Mouse (Mus musculus) left cerebral cortex, adult 2 months (tissue): ENCODE results near the gene Ubc. TPM values are rescaled to one million over a fixed set of nuclear protein-coding genes. Genes with fewer than 3 reads are reported as not detected.

Experiments
- DNase-seq, 2 experiments: peaks; one replicate each; pipeline ENCODE4 v3.0.0; 2021 to 2022; ENCODE audit warnings: low spot score in 2 of 2, mixed read lengths in 1 of 2; ENCODE audit errors: extremely low spot score in 1 of 2
- H3K27ac ChIP-seq: fragments of 200-600 bp; 2 replicates; pipeline ENCODE4 v1.8.1; 2022
- H3K4me3 ChIP-seq: fragments of 200-600 bp; 2 replicates; pipeline ENCODE4 v1.8.1; 2022
- CTCF ChIP-seq: fragments of 200-600 bp; IDR thresholded peaks from 2 replicates; pipeline ENCODE4 v1.8.1; 2022; ENCODE audit warnings: antibody characterized with exemption, mild to moderate bottlenecking, moderate library complexity
- intact Hi-C: fragments of 180-260 bp; cut with DNase I; formaldehyde crosslinking; loops from one replicate; pipeline ENCODE4 v1.15.1; 2025
- total RNA-seq, 2 experiments: library from RNA; stranded (reverse); gene quantifications; 2 replicates each; pipeline ENCODE4 v1.2.3; 2021

The Ubc gene
- total RNA-seq, 2 experiments from 2014 or later: 846 to 851 TPM

- intact Hi-C loops: loop anchor here (5.0 kb wide), 1 partner anchor 43 kb away; no protein-coding TSS in a partner anchor
- Histone ChIP-seq H3K27ac (peak overlapping the region; percentile 82), H3K4me3 (peak overlapping the region; percentile 73)
- no peak for TF ChIP-seq CTCF
- DNase-seq: peak; percentile 36 to 61
These were observed 50.0 kb downstream of the Ubc start for GRCm38 (mm10) chr5:125339851-125340531.

GRCm38 (mm10) chr5:125339108-125339751 lies 50.8 kb downstream of the Ubc start:
- DNase-seq: peak in 1 of 2 experiments; percentile 20
- peak overlapping the region; percentile 55; the same call in 1 of the 2 replicates for H3K27ac ChIP-seq

DNA sequence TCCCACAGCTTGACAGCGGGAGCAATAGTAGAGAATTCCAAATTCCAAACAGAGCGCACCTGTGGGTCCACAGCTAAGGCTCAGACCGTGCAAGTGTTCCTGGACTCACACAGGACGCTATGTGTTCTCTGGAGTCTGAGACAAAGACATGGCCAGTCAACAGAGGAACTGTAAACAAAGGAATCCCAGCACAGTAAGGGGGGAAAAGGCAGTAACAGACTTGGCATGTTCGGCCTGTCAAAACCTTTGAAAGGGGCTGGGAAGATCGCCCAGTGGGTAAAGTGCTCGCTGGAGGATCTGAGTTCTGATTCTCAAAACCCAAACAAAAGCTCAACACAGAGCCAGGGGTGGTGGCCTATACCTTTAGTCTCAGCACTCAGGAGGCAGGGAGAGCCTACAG lies 52.5 kb downstream of the Ubc start:
- intact Hi-C loops: no loop called here
- Histone ChIP-seq H3K27ac (no peak overlapping the region), H3K4me3 (no peak overlapping the region)
- TF ChIP-seq CTCF: no peak
- DNase-seq: no peak

More at GRCm38 (mm10) chr5:125339108-125339751, 50.8 kb downstream of the Ubc start:
- intact Hi-C loops: no loop called here
- H3K4me3 ChIP-seq: peak overlapping the region; percentile 73
- no peak for TF ChIP-seq CTCF

- intact Hi-C loops: no loop called here
- TF ChIP-seq CTCF: no peak
- no peak for DNase-seq
- H3K27ac ChIP-seq: no peak overlapping the region
- no peak overlapping the region for H3K4me3 ChIP-seq
These were observed 53.0 kb downstream of the Ubc start for GRCm38 (mm10) chr5:125337012-125337411.

Other genes with a start within 250 kb of the Ubc start
- gene Ncor2, start 211.0 kb downstream of the Ubc start, total RNA-seq: 100 to 1,000 TPM; 228 to 270 TPM
- 10 to 100 TPM; 24.4 to 29.6 TPM for gene Scarb1, start 49.1 kb downstream of the Ubc start, total RNA-seq
- under 1 TPM; 0.28 to 0.48 TPM for gene Gm10382, start 880 bp downstream of the Ubc start, total RNA-seq
- gene Dhx37, start 43.9 kb upstream of the Ubc start, total RNA-seq: 10 to 100 TPM; 12.2 to 12.7 TPM
- gene Bri3bp, start 51.4 kb upstream of the Ubc start, total RNA-seq: 10 to 100 TPM; 95.2 to 95.6 TPM
- 10 to 100 TPM; 43.7 to 48.0 TPM for gene Aacs, start 85.6 kb upstream of the Ubc start, total RNA-seq
- 100 to 1,000 TPM; 135 to 141 TPM for gene Tmem132b, start 141.6 kb upstream of the Ubc start, total RNA-seq